Comparison of ENCODE assay signal across 14 mouse cellular contexts in the genomic region with DNA sequence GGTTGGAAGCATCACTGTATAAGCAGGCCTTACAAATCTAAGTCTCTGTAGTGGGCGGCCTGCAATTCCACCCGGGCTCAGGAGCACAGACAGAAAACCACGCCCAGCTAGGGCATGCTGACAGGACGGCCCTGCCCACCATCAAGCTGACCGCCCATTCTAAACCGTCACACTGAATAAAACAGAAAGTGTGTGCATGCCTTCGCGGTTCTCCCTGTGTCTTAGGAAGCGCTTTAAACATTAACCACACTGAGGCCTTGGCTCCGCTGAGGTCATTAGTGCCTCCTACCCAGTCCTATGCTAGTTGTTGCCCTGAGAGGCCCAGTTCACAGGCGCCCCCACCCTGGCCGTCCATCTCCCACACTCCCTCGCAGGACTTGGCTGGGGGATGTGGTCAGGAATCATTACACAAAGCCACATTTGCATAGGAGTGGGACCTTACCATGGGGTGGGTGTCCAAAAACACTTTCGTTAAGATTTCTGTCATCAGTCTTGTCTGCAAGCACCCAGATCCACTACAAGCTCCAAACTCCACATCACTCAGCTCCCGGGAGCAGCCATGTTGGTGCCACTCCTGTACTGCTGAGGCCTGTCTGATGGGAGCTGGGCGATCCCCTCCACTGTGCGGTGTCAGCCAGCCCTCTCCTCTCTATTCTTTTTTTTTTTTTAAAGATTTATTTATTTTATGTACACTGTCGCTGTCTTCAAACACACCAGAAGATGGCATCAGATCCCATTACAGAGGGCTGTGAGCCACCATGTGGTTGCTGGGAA. TPM values are rescaled to one million over a fixed set of nuclear protein-coding genes. Genes with fewer than 3 reads are reported as not detected.
DNase-seq lines count a peak whose midpoint lies in the region; ATAC-seq lines count a peak whose summit lies in the region.
"Had no signal": no experiment of that assay in that cellular context is flagged by ENCODE, and none has a peak within 500 bp of the region (broad histone marks: within the 10 kb centered on the region; RNA-seq: fewer than 3 reads in every experiment).

No protein-coding gene starts in this region.

- H3K4me3 ChIP-seq in lung, embryonic 16.5 days (ENCODE audit: low read length) = no peak overlapping the region
- H3K4me3 ChIP-seq in kidney, embryonic 14.5 days (ENCODE audit: low read length) = no peak overlapping the region
- H3K4me3 ChIP-seq in liver, embryonic 16.5 days (ENCODE audit: low read depth, low read length) = no peak overlapping the region
- H3K4me3 ChIP-seq: left cerebral cortex, adult 2 months; myocyte had no signal

- ATAC-seq in lung, embryonic 16.5 days (ENCODE audit: low read depth) = peak; percentile 39; the same call in 1 of the 2 replicates
- ATAC-seq in kidney, embryonic 14.5 days (ENCODE audit: low FRiP score, low TSS enrichment) = peak; percentile 72; the same call in 1 of the 2 replicates
- peak; percentile 74 for ATAC-seq in liver, embryonic 16.5 days (ENCODE audit: low read depth)
- ATAC-seq: hindbrain, embryonic 16.5 days had no signal

- H3K9ac ChIP-seq in lung, embryonic 16.5 days (ENCODE audit: low read length) = no peak overlapping the region
- no peak overlapping the region for H3K9ac ChIP-seq in kidney, embryonic 14.5 days (ENCODE audit: low read depth, low read length)
- H3K9ac ChIP-seq in liver, embryonic 16.5 days (ENCODE audit: low read depth, low read length) = no peak overlapping the region

- H3K27ac ChIP-seq in lung, embryonic 16.5 days (ENCODE audit: low read length) = no peak overlapping the region
- H3K27ac ChIP-seq in kidney, embryonic 14.5 days (ENCODE audit: low read depth, low read length) = peak overlapping the region; percentile 55; the same call in 1 of the 2 replicates
- H3K27ac ChIP-seq in liver, embryonic 16.5 days (ENCODE audit: low read length) = no peak overlapping the region

- no peaks in the 10 kb centered on the region for H3K36me3 ChIP-seq in lung, embryonic 16.5 days (ENCODE audit: control insufficient read depth, insufficient read depth, low read length)
- no peaks in the 10 kb centered on the region for H3K36me3 ChIP-seq in kidney, embryonic 14.5 days (ENCODE audit: control insufficient read depth, insufficient read depth, low read length)
- H3K36me3 ChIP-seq in liver, embryonic 16.5 days (ENCODE audit: control insufficient read depth, insufficient read depth) = no peaks in the 10 kb centered on the region

- no peak for DNase-seq in lung, postnatal 14 days
- peak; percentile 68 for DNase-seq in brain, adult 2 months (ENCODE audit: low read depth, low spot score)
- no peak for DNase-seq in adrenal gland, postnatal 25 days
- no peak for DNase-seq in right cerebral cortex, postnatal 14 days
- DNase-seq in gastrocnemius, postnatal 4 days (ENCODE audit: low spot score in 2 of 2) = no peak
- DNase-seq: cerebellum, postnatal 25 days; lung, postnatal 10 days; retina, postnatal 1 day had no signal

- H3K27me3 ChIP-seq in lung, embryonic 16.5 days (ENCODE audit: control insufficient read depth, insufficient read depth, low read depth, low read length) = no peaks in the 10 kb centered on the region
- H3K27me3 ChIP-seq in kidney, embryonic 14.5 days (ENCODE audit: control insufficient read depth, insufficient read depth, low read length) = no peaks in the 10 kb centered on the region
- no peaks in the 10 kb centered on the region for H3K27me3 ChIP-seq in liver, embryonic 16.5 days (ENCODE audit: control insufficient read depth, insufficient read depth, low read depth, low read length)

- H3K9me3 ChIP-seq in lung, embryonic 16.5 days (ENCODE audit: control insufficient read depth, low read length) = no peaks in the 10 kb centered on the region
- H3K9me3 ChIP-seq in kidney, embryonic 14.5 days (ENCODE audit: control insufficient read depth, low read length) = no peaks in the 10 kb centered on the region
- H3K9me3 ChIP-seq in liver, embryonic 16.5 days (replicated peaks; ENCODE audit: control insufficient read depth, low read length) = no peaks in the 10 kb centered on the region

- H3K4me1 ChIP-seq in lung, embryonic 16.5 days (replicated peaks; ENCODE audit: control insufficient read depth, insufficient read depth, low read length) = peaks cover 5% of the 10 kb centered on the region; the same call in 1 of the 2 replicates
- H3K4me1 ChIP-seq in kidney, embryonic 14.5 days (ENCODE audit: control insufficient read depth, insufficient read depth, low read length) = peaks cover 5% of the 10 kb centered on the region; the same call in 1 of the 2 replicates
- no peaks in the 10 kb centered on the region; the same call in none of the 2 replicates for H3K4me1 ChIP-seq in liver, embryonic 16.5 days (ENCODE audit: control insufficient read depth, low read depth, low read length)

- no peak overlapping the region for H3K4me2 ChIP-seq in lung, embryonic 16.5 days (ENCODE audit: low read depth, low read length)
- no peak overlapping the region for H3K4me2 ChIP-seq in kidney, embryonic 14.5 days (replicated peaks; ENCODE audit: low read depth, low read length)
- no peak overlapping the region for H3K4me2 ChIP-seq in liver, embryonic 16.5 days (ENCODE audit: low read depth, low read length)

- WGBS in lung, embryonic 16.5 days = 49% methylated on average over 18 of the region's 18 CpGs
- WGBS in kidney, embryonic 14.5 days = 60% methylated on average over 18 of the region's 18 CpGs
- 60% methylated on average over 18 of the region's 18 CpGs for WGBS in liver, embryonic 16.5 days (ENCODE audit: insufficient replicate concordance)

RNA-seq across cellular contexts. Expression of a gene that starts 18.5 kb away (rescaled TPM):
- polyA plus RNA-seq in lung, embryonic 16.5 days (2015; fragmentation: Nextera tagmentation; extraction: Ambion mirVana) = 2.0 and 2.2 TPM in 2 replicates
- polyA plus RNA-seq in kidney, embryonic 14.5 days (2014; fragmentation: Nextera tagmentation; extraction: Ambion mirVana) = 1.3 and 1.9 TPM in 2 replicates
- 0.48 and 0.67 TPM in 2 replicates for polyA plus RNA-seq in liver, embryonic 16.5 days (2015; fragmentation: Nextera tagmentation; extraction: Ambion mirVana)
- total RNA-seq in adrenal gland, postnatal 25 days (2021) = 11.8 and 15.5 TPM in 2 replicates
- total RNA-seq in gastrocnemius, postnatal 4 days (2021) = 10 to 100 TPM; 25.9 to 29.2 TPM

RNA-seq across cellular contexts. Expression of a gene that starts 58.1 kb away (rescaled TPM):
- polyA plus RNA-seq in lung, embryonic 16.5 days (2015; fragmentation: Nextera tagmentation; extraction: Ambion mirVana) = 15.3 and 16.4 TPM in 2 replicates
- 19.9 and 28.1 TPM in 2 replicates for polyA plus RNA-seq in kidney, embryonic 14.5 days (2014; fragmentation: Nextera tagmentation; extraction: Ambion mirVana)
- 3.3 and 3.4 TPM in 2 replicates for polyA plus RNA-seq in liver, embryonic 16.5 days (2015; fragmentation: Nextera tagmentation; extraction: Ambion mirVana)
- total RNA-seq in adrenal gland, postnatal 25 days (2021) = 194 and 411 TPM in 2 replicates
- total RNA-seq in gastrocnemius, postnatal 4 days (2021) = 10 to 100 TPM; 22.5 to 24.4 TPM
